In genomic region chr11:103909396-103909795, GRCm38 (mm10) we compare ENCODE assay signal across 27 mouse cellular contexts. TPM values are rescaled to one million over a fixed set of nuclear protein-coding genes. Genes with fewer than 3 reads are reported as not detected.
DNase-seq lines count a peak whose midpoint lies in the region; ATAC-seq lines count a peak whose summit lies in the region.
"Had no signal": no experiment of that assay in that cellular context is flagged by ENCODE, and none has a peak within 500 bp of the region (broad histone marks: within the 10 kb centered on the region; RNA-seq: fewer than 3 reads in every experiment).

No protein-coding gene starts in this region.

- WGBS in midbrain, embryonic 11.5 days: 82% methylated on average over 12 of the region's 12 CpGs
- 66% methylated on average over 12 of the region's 12 CpGs for WGBS in midbrain, embryonic 16.5 days
- 62% methylated on average over 12 of the region's 12 CpGs for WGBS in intestine, embryonic 16.5 days

- intact Hi-C loops in heart, postnatal 14 days (cut with DNase I): no loop called here

- H3K4me3 ChIP-seq in midbrain, embryonic 11.5 days (ENCODE audit: low read depth, low read length): no peak overlapping the region
- H3K4me3 ChIP-seq in midbrain, embryonic 16.5 days (ENCODE audit: low read depth, low read length): no peak overlapping the region
- H3K4me3 ChIP-seq in intestine, embryonic 16.5 days (ENCODE audit: low read length): no peak overlapping the region
- H3K4me3 ChIP-seq: embryonic facial prominence, embryonic 13.5 days; embryonic facial prominence, embryonic 15.5 days; erythroblast, embryonic 14.5 days; forebrain, embryonic 10.5 days; forebrain, embryonic 12.5 days had no signal

- no peaks in the 10 kb centered on the region for H3K27me3 ChIP-seq in midbrain, embryonic 11.5 days (ENCODE audit: control insufficient read depth, insufficient read depth, low read length)
- no peaks in the 10 kb centered on the region for H3K27me3 ChIP-seq in midbrain, embryonic 16.5 days (ENCODE audit: control insufficient read depth, insufficient read depth, low read depth, low read length)
- no peaks in the 10 kb centered on the region for H3K27me3 ChIP-seq in intestine, embryonic 16.5 days (replicated peaks; ENCODE audit: control insufficient read depth, insufficient read depth, low read length)
- H3K27me3 ChIP-seq: CH12.LX; embryonic facial prominence, embryonic 13.5 days; embryonic facial prominence, embryonic 15.5 days had no signal

- no peak overlapping the region for H3K27ac ChIP-seq in midbrain, embryonic 11.5 days (ENCODE audit: low read depth, low read length)
- no peak overlapping the region for H3K27ac ChIP-seq in midbrain, embryonic 16.5 days (ENCODE audit: low read length)
- no peak overlapping the region for H3K27ac ChIP-seq in intestine, embryonic 16.5 days (ENCODE audit: low read length)
- H3K27ac ChIP-seq: embryonic facial prominence, embryonic 13.5 days; embryonic facial prominence, embryonic 15.5 days; forebrain, embryonic 10.5 days; forebrain, embryonic 12.5 days had no signal

- H3K9me3 ChIP-seq in midbrain, embryonic 11.5 days (ENCODE audit: control insufficient read depth, low read length): no peaks in the 10 kb centered on the region
- no peaks in the 10 kb centered on the region for H3K9me3 ChIP-seq in midbrain, embryonic 16.5 days (replicated peaks; ENCODE audit: control insufficient read depth, low read length, poor library complexity, severe bottlenecking)
- no peaks in the 10 kb centered on the region for H3K9me3 ChIP-seq in intestine, embryonic 16.5 days (ENCODE audit: control insufficient read depth, low read length)
- H3K9me3 ChIP-seq: embryonic facial prominence, embryonic 13.5 days; embryonic facial prominence, embryonic 15.5 days; forebrain, embryonic 10.5 days; forebrain, embryonic 12.5 days; G1E had no signal

- H3K4me2 ChIP-seq in midbrain, embryonic 11.5 days: no peak overlapping the region
- H3K4me2 ChIP-seq in midbrain, embryonic 16.5 days (ENCODE audit: low read length): no peak overlapping the region
- H3K4me2 ChIP-seq in intestine, embryonic 16.5 days (ENCODE audit: low read depth, low read length): no peak overlapping the region
- H3K4me2 ChIP-seq: embryonic facial prominence, embryonic 13.5 days; embryonic facial prominence, embryonic 15.5 days; forebrain, embryonic 12.5 days had no signal

- H3K9ac ChIP-seq in midbrain, embryonic 11.5 days (ENCODE audit: low read length): no peak overlapping the region
- H3K9ac ChIP-seq in midbrain, embryonic 16.5 days (ENCODE audit: low read depth, low read length): no peak overlapping the region
- no peak overlapping the region for H3K9ac ChIP-seq in intestine, embryonic 16.5 days (ENCODE audit: low read depth, low read length)
- H3K9ac ChIP-seq: embryonic facial prominence, embryonic 13.5 days; embryonic facial prominence, embryonic 15.5 days; forebrain, embryonic 12.5 days had no signal

- no peaks in the 10 kb centered on the region for H3K36me3 ChIP-seq in midbrain, embryonic 11.5 days (ENCODE audit: control insufficient read depth, insufficient read depth, low read length)
- H3K36me3 ChIP-seq in midbrain, embryonic 16.5 days (ENCODE audit: control insufficient read depth, insufficient read depth, low read length): peaks cover 14% of the 10 kb centered on the region
- peaks cover 3% of the 10 kb centered on the region; the same call in 1 of the 2 replicates for H3K36me3 ChIP-seq in intestine, embryonic 16.5 days (ENCODE audit: control insufficient read depth, insufficient read depth, low read length)

- H3K4me1 ChIP-seq in midbrain, embryonic 11.5 days (ENCODE audit: control insufficient read depth, insufficient read depth, low read length): peaks cover 8% of the 10 kb centered on the region
- no peaks in the 10 kb centered on the region; the same call in 1 of the 2 replicates for H3K4me1 ChIP-seq in midbrain, embryonic 16.5 days (ENCODE audit: control insufficient read depth, insufficient read depth, low read length)
- H3K4me1 ChIP-seq in intestine, embryonic 16.5 days (ENCODE audit: control insufficient read depth, insufficient read depth, low read length): no peaks in the 10 kb centered on the region
- H3K4me1 ChIP-seq: embryonic facial prominence, embryonic 13.5 days; embryonic facial prominence, embryonic 15.5 days had no signal

- no peak for ATAC-seq in midbrain, embryonic 11.5 days (ENCODE audit: low FRiP score)
- no peak for ATAC-seq in midbrain, embryonic 16.5 days
- peak; percentile 50; the same call in 1 of the 2 replicates for ATAC-seq in intestine, embryonic 16.5 days
- ATAC-seq: CD4-positive, CD25-positive, alpha-beta regulatory T cell, adult 4 months; forebrain, embryonic 14.5 days had no signal

- peak; percentile 45 for DNase-seq in heart, adult 11 months
- no peak for DNase-seq in heart, postnatal 14 days
- peak; percentile 14 for DNase-seq in midbrain, embryonic 11.5 days (ENCODE audit: low spot score, missing footprints)
- no peak for DNase-seq in lung, postnatal 14 days
- no peak for DNase-seq in spleen, postnatal 36 days (ENCODE audit: low spot score in 2 of 2)
- DNase-seq: adrenal gland, adult 2 months; adrenal gland, postnatal 10 days; adrenal gland, postnatal 25 days; B cell, adult 2 months; cerebellum, adult 11 months; cerebellum, adult 18-20 months; cerebellum, adult 8-10 months; cerebellum, adult 9-11 months; cerebellum, postnatal 14 days; cerebellum, postnatal 36 days; embryo, embryonic 11 days had no signal

RNA-seq across cellular contexts. Expression of gene Nsf, which starts 44.5 kb away (rescaled TPM):
- 10 to 100 TPM; 36.0 to 37.8 TPM for total RNA-seq in heart, postnatal 14 days (2021)
- 59.1 and 65.4 TPM in 2 replicates for polyA plus RNA-seq in midbrain, embryonic 11.5 days (2014; fragmentation: Nextera tagmentation; extraction: Ambion mirVana)
- polyA plus RNA-seq in midbrain, embryonic 16.5 days (2015; fragmentation: Nextera tagmentation; extraction: Ambion mirVana): 223 and 248 TPM in 2 replicates
- polyA plus RNA-seq in intestine, embryonic 16.5 days (2015; fragmentation: Nextera tagmentation; extraction: Ambion mirVana): 44.4 and 45.8 TPM in 2 replicates

RNA-seq across cellular contexts. Expression of gene Arf2, which starts 57.1 kb away (rescaled TPM):
- 10 to 100 TPM; 40.6 to 44.6 TPM for total RNA-seq in heart, postnatal 14 days (2021)
- 152 and 162 TPM in 2 replicates for polyA plus RNA-seq in midbrain, embryonic 11.5 days (2014; fragmentation: Nextera tagmentation; extraction: Ambion mirVana)
- polyA plus RNA-seq in midbrain, embryonic 16.5 days (2015; fragmentation: Nextera tagmentation; extraction: Ambion mirVana): 247 TPM in 2 replicates
- polyA plus RNA-seq in intestine, embryonic 16.5 days (2015; fragmentation: Nextera tagmentation; extraction: Ambion mirVana): 39.7 and 41.5 TPM in 2 replicates

Comparison
In these comparisons a context has a peak if more than half of its experiments do, and no peak if none do; other contexts are left out.
1. DNase-seq: peak in heart, adult 11 months (single experiment) and midbrain, embryonic 11.5 days (single experiment); none in heart, postnatal 14 days (0 of 2), lung, postnatal 14 days (single experiment) and spleen, postnatal 36 days (0 of 2).